Mouse (Mus musculus) intestine, embryonic 16.5 days (tissue): ENCODE results near the gene Rad51b. TPM values are rescaled to one million over a fixed set of nuclear protein-coding genes. Genes with fewer than 3 reads are reported as not detected.
A peak's percentile ranks its signal among the peaks of the same experiment; 100 is the strongest.

Experiments
- ATAC-seq: fragments of 200-750 bp; cut with Nextera tagmentation; 2 replicates; pipeline ENCODE4 v1.8.0; 2017; ENCODE audit warnings: moderate TSS enrichment, moderate library complexity
- H3K27ac ChIP-seq: fragments of 300-500 bp; sonication (generic); 2 replicates; pipeline ENCODE4 v1.5.1; 2014; ENCODE audit warnings: mild to moderate bottlenecking, low read length
- H3K27me3 ChIP-seq: fragments of 300-500 bp; sonication (generic); replicated peaks from 2 replicates; pipeline ENCODE4 v1.6.1; 2014; ENCODE audit warnings: low read length, control low read depth, mixed read lengths; ENCODE audit not compliant: control insufficient read depth, insufficient read depth
- H3K36me3 ChIP-seq: fragments of 300-500 bp; sonication (generic); 2 replicates; pipeline ENCODE4 v1.6.1; 2014; ENCODE audit warnings: low read length, control low read depth; ENCODE audit not compliant: control insufficient read depth, insufficient read depth
- H3K4me1 ChIP-seq: fragments of 300-500 bp; sonication (generic); 2 replicates; pipeline ENCODE4 v1.6.1; 2014; ENCODE audit warnings: low read length, control low read depth, mixed read lengths; ENCODE audit not compliant: control insufficient read depth, insufficient read depth
- H3K4me2 ChIP-seq: fragments of 300-500 bp; sonication (generic); 2 replicates; pipeline ENCODE4 v1.6.1; 2014; ENCODE audit warnings: low read depth, low read length, control low read depth
- H3K4me3 ChIP-seq: fragments of 300-500 bp; sonication (generic); 2 replicates; pipeline ENCODE4 v1.5.1; 2014; ENCODE audit warnings: mild to moderate bottlenecking, low read length
- H3K9ac ChIP-seq: fragments of 300-500 bp; sonication (generic); 2 replicates; pipeline ENCODE4 v1.6.1; 2014; ENCODE audit warnings: low read depth, low read length
- H3K9me3 ChIP-seq: fragments of 300-500 bp; sonication (generic); 2 replicates; pipeline ENCODE4 v1.6.1; 2016; ENCODE audit warnings: low read length, control low read depth; ENCODE audit not compliant: control insufficient read depth
- WGBS: fragments of 180-500 bp; shearing (Covaris S2); extraction: QIAGEN DNeasy Blood & Tissue Kit; methylation state at CpG from one replicate; pipeline ENCODE4 v1.1.7; 2014; 5-methylcytosine and 5-hydroxymethylcytosine counted together
- polyA plus RNA-seq: library from polyadenylated mRNA; unstranded; fragments of >200 nt; fragmentation: Nextera tagmentation; extraction: Ambion mirVana; gene quantifications from 2 replicates; pipeline ENCODE4 v1.2.1, GENCODE M21; 2015

The Rad51b gene
- polyA plus RNA-seq, 1 experiment from 2014 or later: 6.8 TPM

GRCm38 (mm10) chr12:79619009-79619408 is 321.9 kb downstream of the Rad51b start:
- H3K9ac ChIP-seq: no peak overlapping the region
- H3K27me3 ChIP-seq: no peaks in the 10 kb centered on the region
- no peak overlapping the region for H3K27ac ChIP-seq
- no peaks in the 10 kb centered on the region for H3K36me3 ChIP-seq
- H3K4me1 ChIP-seq: peaks cover 8% of the 10 kb centered on the region; the same call in 1 of the 2 replicates
- H3K4me3 ChIP-seq: no peak overlapping the region
- WGBS: 95% methylated on average over 1 of the region's 1 CpGs
- no peak for ATAC-seq
- H3K4me2 ChIP-seq: no peak overlapping the region
- no peaks in the 10 kb centered on the region for H3K9me3 ChIP-seq

GRCm38 (mm10) chr12:79620693-79621092 is 323.6 kb downstream of the Rad51b start:
- Histone ChIP-seq H3K27me3 (no peaks in the 10 kb centered on the region), H3K4me2 (no peak overlapping the region), H3K9ac (no peak overlapping the region), H3K36me3 (no peaks in the 10 kb centered on the region), H3K27ac (no peak overlapping the region), H3K4me1 (no peaks in the 10 kb centered on the region), H3K4me3 (no peak overlapping the region), H3K9me3 (no peaks in the 10 kb centered on the region)
- 77% methylated on average over 5 of the region's 5 CpGs for WGBS
- ATAC-seq: no peak

GRCm38 (mm10) chr12:79623308-79623707 is 326.2 kb downstream of the Rad51b start:
- no peaks in the 10 kb centered on the region for H3K4me1 ChIP-seq
- no peak overlapping the region for H3K27ac ChIP-seq
- peak; percentile 84 for ATAC-seq
- no peak overlapping the region for H3K9ac ChIP-seq
- H3K9me3 ChIP-seq: no peaks in the 10 kb centered on the region
- 55% methylated on average over 1 of the region's 1 CpGs for WGBS
- H3K4me3 ChIP-seq: no peak overlapping the region
- H3K27me3 ChIP-seq: no peaks in the 10 kb centered on the region
- H3K4me2 ChIP-seq: no peak overlapping the region
- no peaks in the 10 kb centered on the region for H3K36me3 ChIP-seq

GRCm38 (mm10) chr12:79625699-79626554 is 328.8 kb downstream of the Rad51b start:
- no peak for ATAC-seq
- 42% methylated on average over 7 of the region's 7 CpGs for WGBS
- Histone ChIP-seq H3K9ac (peak overlapping the region; percentile 11; the same call in 1 of the 2 replicates), H3K9me3 (no peaks in the 10 kb centered on the region), H3K27me3 (no peaks in the 10 kb centered on the region), H3K27ac (peak overlapping the region; percentile 49), H3K4me2 (no peak overlapping the region), H3K36me3 (no peaks in the 10 kb centered on the region), H3K4me1 (peaks cover 8% of the 10 kb centered on the region; the same call in 1 of the 2 replicates), H3K4me3 (no peak overlapping the region)

GRCm38 (mm10) chr12:79626555-79627080 is 329.5 kb downstream of the Rad51b start:
- H3K27ac ChIP-seq: peak overlapping the region; percentile 49; the same call in 1 of the 2 replicates
- H3K9me3 ChIP-seq: no peaks in the 10 kb centered on the region
- no peaks in the 10 kb centered on the region for H3K36me3 ChIP-seq
- H3K4me1 ChIP-seq: peaks cover 8% of the 10 kb centered on the region; the same call in 1 of the 2 replicates
- no peak overlapping the region for H3K4me3 ChIP-seq
- 71% methylated on average over 4 of the region's 4 CpGs for WGBS
- ATAC-seq: no peak
- H3K9ac ChIP-seq: no peak overlapping the region
- no peaks in the 10 kb centered on the region for H3K27me3 ChIP-seq
- H3K4me2 ChIP-seq: no peak overlapping the region

- no peak overlapping the region for H3K9ac ChIP-seq
- no peaks in the 10 kb centered on the region for H3K9me3 ChIP-seq
- 57% methylated on average over 4 of the region's 4 CpGs for whole genome bisulfite sequencing
- peaks cover 8% of the 10 kb centered on the region; the same call in 1 of the 2 replicates for H3K4me1 ChIP-seq
- H3K4me3 ChIP-seq: no peak overlapping the region
- no peak for ATAC-seq
- H3K27me3 ChIP-seq: no peaks in the 10 kb centered on the region
- no peak overlapping the region for H3K4me2 ChIP-seq
- peak overlapping the region; percentile 35; the same call in 1 of the 2 replicates for H3K27ac ChIP-seq
- no peaks in the 10 kb centered on the region for H3K36me3 ChIP-seq
Observed at GRCm38 (mm10) chr12:79627351-79628120, 330.5 kb downstream of the Rad51b start.

GRCm38 (mm10) chr12:79628121-79628774 is 331.2 kb downstream of the Rad51b start:
- no peak overlapping the region for H3K4me2 ChIP-seq
- no peaks in the 10 kb centered on the region for H3K27me3 ChIP-seq
- no peaks in the 10 kb centered on the region for H3K36me3 ChIP-seq
- 66% methylated on average over 5 of the region's 5 CpGs for WGBS
- ATAC-seq: no peak
- H3K9ac ChIP-seq: no peak overlapping the region
- no peak overlapping the region for H3K4me3 ChIP-seq
- H3K27ac ChIP-seq: peak overlapping the region; percentile 35; the same call in 1 of the 2 replicates
- H3K4me1 ChIP-seq: peaks cover 8% of the 10 kb centered on the region; the same call in 1 of the 2 replicates
- no peaks in the 10 kb centered on the region for H3K9me3 ChIP-seq

GRCm38 (mm10) chr12:79629945-79630850 is 333.1 kb downstream of the Rad51b start:
- peak; percentile 83 for ATAC-seq

More at GRCm38 (mm10) chr12:79629945-79630850, 333.1 kb downstream of the Rad51b start:
- no peak overlapping the region for H3K9ac ChIP-seq
- H3K4me2 ChIP-seq: no peak overlapping the region
- H3K27ac ChIP-seq: peak overlapping the region; percentile 36
- no peaks in the 10 kb centered on the region for H3K9me3 ChIP-seq
- WGBS: 64% methylated on average over 7 of the region's 7 CpGs
- H3K27me3 ChIP-seq: no peaks in the 10 kb centered on the region
- peaks cover 8% of the 10 kb centered on the region; the same call in 1 of the 2 replicates for H3K4me1 ChIP-seq
- H3K4me3 ChIP-seq: no peak overlapping the region
- H3K36me3 ChIP-seq: no peaks in the 10 kb centered on the region
